Mouse (Mus musculus) urinary bladder, postnatal 36 days (tissue): Measurements from ENCODE around the gene Hoxd10.

Experiments
- DNase-seq, 2 experiments: peaks; one replicate each; pipeline ENCODE4 v3.0.0; 2022; ENCODE audit warnings: low spot score in 2 of 2, mixed read lengths in 1 of 2

Hoxd10 gene

GRCm38 (mm10) chr2:74730331-74730730 lies 38.6 kb downstream of the Hoxd10 start:
- DNase-seq: no peak

GRCm38 (mm10) chr2:74731055-74731454 lies 39.3 kb downstream of the Hoxd10 start:
- DNase-seq: no peak

- no peak for DNase-seq
Observed at GRCm38 (mm10) chr2:74731799-74732512, 40.2 kb downstream of the Hoxd10 start.

GRCm38 (mm10) chr2:74732513-74733316 lies 41.0 kb downstream of the Hoxd10 start:
- no peak for DNase-seq

GRCm38 (mm10) chr2:74733317-74733661 lies 41.6 kb downstream of the Hoxd10 start:
- no peak for DNase-seq

- no peak for DNase-seq
Observed at GRCm38 (mm10) chr2:74733765-74734164, 42.0 kb downstream of the Hoxd10 start.

GRCm38 (mm10) chr2:74734451-74734850 lies 42.7 kb downstream of the Hoxd10 start:
- DNase-seq: no peak

GRCm38 (mm10) chr2:74734996-74735811 lies 43.5 kb downstream of the Hoxd10 start:
- no peak for DNase-seq

- no peak for DNase-seq
Observed at GRCm38 (mm10) chr2:74735851-74736687, 44.3 kb downstream of the Hoxd10 start.

- no peak for DNase-seq
Observed at GRCm38 (mm10) chr2:74736688-74737577, 45.2 kb downstream of the Hoxd10 start.

GRCm38 (mm10) chr2:74737578-74738070 lies 45.9 kb downstream of the Hoxd10 start:
- no peak for DNase-seq

GRCm38 (mm10) chr2:74738623-74739475 lies 47.1 kb downstream of the Hoxd10 start:
- DNase-seq: no peak

GRCm38 (mm10) chr2:74739476-74739800 lies 47.7 kb downstream of the Hoxd10 start:
- DNase-seq: no peak

GRCm38 (mm10) chr2:74739869-74740268 lies 48.1 kb downstream of the Hoxd10 start:
- no peak for DNase-seq

GRCm38 (mm10) chr2:74740311-74741091 lies 48.8 kb downstream of the Hoxd10 start:
- DNase-seq: no peak

- DNase-seq: no peak
Observed at GRCm38 (mm10) chr2:74741252-74741978, 49.7 kb downstream of the Hoxd10 start.

- no peak for DNase-seq
Observed at GRCm38 (mm10) chr2:74741979-74742277, 50.2 kb downstream of the Hoxd10 start.
